Mouse (Mus musculus): ENCODE results near the gene Nip7.
"Not testable (repeated sequence)": the region's sequence is repeated elsewhere in the genome, so short reads cannot be mapped to it uniquely, and the experiment has no call there.

Nip7 gene

GRCm38 (mm10) chr8:107065511-107066496, 9.1 kb downstream of the Nip7 start, which contains the start of gene Tmed6:
Tmed6 (minus strand) TSS chr8:107065644.
- no peak for DNase-seq (ENCODE audit: extremely low read depth, insufficient read length, low spot score)

DNA sequence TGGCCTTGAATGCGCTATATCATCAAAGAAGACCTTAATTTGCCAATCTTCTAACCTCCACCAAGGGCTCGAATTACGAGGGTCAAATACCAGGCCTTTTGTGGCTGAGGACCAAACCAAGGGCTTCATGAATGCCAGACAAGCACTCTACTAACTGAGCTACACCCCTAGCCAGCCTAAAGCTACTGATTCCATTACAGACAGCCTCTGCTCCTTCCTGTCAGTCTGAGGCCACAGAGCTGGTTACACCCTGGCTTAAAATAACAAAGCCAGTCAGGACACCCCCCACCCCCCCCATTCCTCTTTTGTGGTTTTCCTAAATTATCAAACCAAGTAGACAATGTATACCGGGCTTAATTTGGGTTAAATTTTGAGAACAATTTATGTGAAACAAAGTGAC, 17.0 kb downstream of the Nip7 start:
- DNase-seq (ENCODE audit: extremely low read depth, insufficient read length, low spot score): no peak

GRCm38 (mm10) chr8:107074128-107074527, 17.5 kb downstream of the Nip7 start:
- DNase-seq (ENCODE audit: extremely low read depth, insufficient read length, low spot score): no peak

GRCm38 (mm10) chr8:107076239-107076888, 19.7 kb downstream of the Nip7 start:
- no peak for DNase-seq (ENCODE audit: extremely low read depth, insufficient read length, low spot score)

- DNase-seq (ENCODE audit: extremely low read depth, insufficient read length, low spot score): no peak
Observed at GRCm38 (mm10) chr8:107085358-107085757, 28.7 kb downstream of the Nip7 start.

GRCm38 (mm10) chr8:107086018-107086417, 29.3 kb downstream of the Nip7 start:
- DNase-seq (ENCODE audit: extremely low read depth, insufficient read length, low spot score): no peak

GRCm38 (mm10) chr8:107088526-107089063, 31.9 kb downstream of the Nip7 start:
- DNase-seq (ENCODE audit: extremely low read depth, insufficient read length, low spot score): no peak

- DNase-seq (ENCODE audit: extremely low read depth, insufficient read length, low spot score): no peak
Observed at GRCm38 (mm10) chr8:107090531-107090930, 33.9 kb downstream of the Nip7 start.

GRCm38 (mm10) chr8:107095717-107096365, 39.2 kb downstream of the Nip7 start:
- DNase-seq (ENCODE audit: extremely low read depth, insufficient read length, low spot score): no peak

DNA sequence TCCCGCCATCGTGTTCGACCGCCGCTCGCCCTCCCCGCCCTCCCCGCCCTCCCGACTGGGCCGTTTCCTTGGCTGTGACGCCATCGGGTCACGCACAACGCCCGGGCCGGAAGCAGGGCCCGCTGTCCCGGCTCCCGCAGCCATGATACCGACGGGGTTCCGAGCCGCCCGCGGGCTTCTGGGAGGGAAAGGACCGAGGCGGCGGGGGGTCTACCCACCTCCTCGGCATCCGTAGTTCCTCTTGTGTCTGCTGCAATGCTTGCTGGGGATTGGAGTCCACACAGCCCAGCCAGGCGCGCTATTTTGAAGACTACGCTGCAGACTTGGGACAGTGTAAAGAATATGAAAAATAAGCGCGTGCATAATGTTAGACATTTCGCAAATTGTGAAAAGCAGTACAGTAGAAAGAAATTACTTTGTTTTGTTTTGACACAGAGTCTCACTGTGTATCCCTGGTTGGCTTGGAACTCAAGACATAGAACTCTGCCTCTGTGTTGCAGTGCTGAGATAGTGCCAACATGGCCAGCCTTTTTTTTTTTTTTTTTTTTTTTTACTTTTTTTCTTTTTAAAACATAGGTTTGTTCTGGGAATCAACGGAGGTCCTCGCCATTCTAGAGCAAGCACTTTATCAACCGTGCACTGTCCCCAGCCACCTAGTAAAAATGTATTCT, 39.8 kb downstream of the Nip7 start, which contains the start of gene Terf2:
Terf2 (minus strand) TSS at position 182 of the 671 bp plus-strand sequence.
- peak; percentile 90 for DNase-seq (ENCODE audit: extremely low read depth, insufficient read length, low spot score)

GRCm38 (mm10) chr8:107100635-107101034, 44.0 kb downstream of the Nip7 start:
- DNase-seq (ENCODE audit: extremely low read depth, insufficient read length, low spot score): peak; percentile 46

DNA sequence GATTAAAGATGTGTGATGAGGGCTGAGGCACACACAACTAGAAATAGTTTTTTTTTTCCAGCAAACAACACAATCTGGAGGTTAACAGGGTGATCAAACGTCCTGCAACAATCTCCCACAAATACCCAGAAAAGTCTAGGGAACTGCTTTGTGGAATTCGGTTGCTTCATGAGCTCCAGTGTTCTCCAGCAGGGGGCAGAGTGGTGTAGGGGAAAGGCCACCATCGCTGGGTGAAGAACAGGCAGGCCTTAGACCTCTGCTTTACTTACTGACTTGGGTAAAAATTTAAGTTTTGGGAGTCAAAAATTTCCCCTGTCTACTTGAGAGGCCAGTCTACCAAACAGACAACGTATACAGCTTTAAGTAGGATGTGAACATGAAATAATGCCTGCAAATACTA, 47.9 kb downstream of the Nip7 start:
- DNase-seq (ENCODE audit: extremely low read depth, insufficient read length, low spot score): no peak

DNA sequence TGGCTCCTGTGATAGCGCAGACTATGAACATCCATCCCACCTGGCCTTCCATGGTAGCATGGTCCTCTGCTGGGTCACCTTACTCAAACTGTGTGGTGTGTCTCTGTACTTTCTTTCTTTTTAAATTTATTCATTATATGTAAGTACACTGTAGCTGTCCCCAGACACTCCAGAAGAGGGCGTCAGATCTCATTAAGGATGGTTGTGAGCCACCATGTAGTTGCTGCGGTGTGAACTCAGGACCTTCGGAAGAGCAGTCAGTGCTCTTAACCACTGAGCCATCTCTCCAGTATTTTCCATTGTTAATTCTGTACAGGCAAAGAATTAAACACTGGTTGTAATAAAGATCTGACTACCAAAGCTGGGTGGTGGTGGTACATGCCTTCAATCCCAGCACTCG, 51.4 kb downstream of the Nip7 start:
- not testable (repeated sequence) for DNase-seq (ENCODE audit: extremely low read depth, insufficient read length, low spot score)

DNA sequence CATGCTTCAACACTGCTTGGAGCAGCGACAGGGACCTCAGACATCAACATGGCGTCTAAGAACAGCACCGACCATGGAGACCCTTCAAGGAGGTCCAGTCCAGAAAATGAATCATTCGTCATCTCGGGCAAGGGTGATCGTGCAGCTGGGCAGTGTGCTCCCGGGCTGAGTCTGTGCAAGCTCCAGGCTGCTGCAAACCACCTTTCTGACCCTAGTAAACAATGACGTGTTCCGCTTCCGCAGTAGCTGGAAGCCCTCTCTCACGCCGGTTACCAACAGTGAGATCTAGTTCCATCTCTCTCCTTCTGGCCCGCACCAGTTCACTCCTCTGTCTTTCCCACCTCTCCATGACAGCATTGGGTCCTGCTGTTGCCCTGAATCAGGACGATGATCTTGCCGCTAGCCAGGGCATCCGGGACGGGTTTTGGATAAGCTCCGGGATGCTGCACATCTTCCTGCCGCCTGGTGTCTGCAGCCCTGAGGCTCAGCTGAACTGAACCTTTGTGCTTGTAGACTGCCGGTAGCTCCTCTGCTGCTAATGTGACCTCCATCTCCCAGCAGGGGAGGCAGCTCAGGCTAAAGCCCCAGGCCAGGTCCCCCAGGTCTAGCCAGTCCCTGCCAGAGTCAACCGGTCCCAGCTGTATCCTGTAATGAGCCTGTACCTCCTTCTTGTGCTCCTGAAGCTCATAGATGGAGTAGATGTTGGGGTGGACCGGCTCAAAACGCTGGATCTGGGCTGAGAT, 52.5 kb downstream of the Nip7 start:
- no peak for DNase-seq (ENCODE audit: extremely low read depth, insufficient read length, low spot score)

- DNase-seq (ENCODE audit: extremely low read depth, insufficient read length, low spot score): no peak
Observed at GRCm38 (mm10) chr8:107109816-107110435, 53.2 kb downstream of the Nip7 start.

All from 3134 (cell line).